Mouse (Mus musculus) layer of hippocampus, adult 18-20 months (tissue): ENCODE measurements around the gene Prlh. TPM values are rescaled to one million over a fixed set of nuclear protein-coding genes. Genes with fewer than 3 reads are reported as not detected.

Experiments
- DNase-seq, 2 experiments: peaks; one replicate each; pipeline ENCODE4 v3.0.0; 2022; ENCODE audit warnings: low spot score in 2 of 2
- total RNA-seq, 2 experiments: library from RNA; stranded (reverse); gene quantifications; 2 replicates each; pipeline ENCODE4 v1.2.3; 2021

Gene Prlh
- total RNA-seq, 2 experiments from 2014 or later = not detected

DNA sequence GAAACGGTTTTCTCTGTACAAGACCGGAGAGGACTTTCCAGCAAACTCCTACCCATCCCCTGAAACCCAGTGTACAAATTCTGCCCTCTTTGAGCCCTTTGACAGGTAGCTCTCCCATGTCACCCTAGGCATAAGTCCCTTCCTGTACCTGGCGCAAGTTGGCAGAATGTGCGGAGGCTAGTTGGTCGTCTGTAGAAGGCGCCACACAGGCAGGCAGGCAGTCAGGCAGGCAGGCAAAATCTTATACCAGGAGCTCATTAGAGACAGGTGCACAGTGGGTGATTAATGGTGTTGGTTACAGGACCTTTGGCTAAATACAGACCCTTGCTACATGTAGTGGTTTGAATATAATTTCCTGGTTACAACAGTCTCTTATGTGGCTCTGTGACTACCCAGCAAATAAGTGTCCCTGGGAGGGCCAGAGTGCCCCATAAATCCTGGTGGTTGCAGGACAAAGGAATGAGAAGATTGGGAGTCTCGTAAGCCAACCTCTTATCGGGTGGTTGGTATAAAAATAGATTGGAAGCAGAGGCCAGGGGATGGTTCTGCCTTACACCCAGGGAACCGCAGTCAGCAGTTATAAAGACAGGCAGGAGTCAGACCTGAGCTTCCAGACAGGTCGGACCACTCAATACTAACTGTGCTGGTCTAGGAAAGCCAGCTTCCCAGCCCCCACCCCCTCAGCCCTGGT is 47.1 kb downstream of the Prlh start:
- no peak for DNase-seq

DNA sequence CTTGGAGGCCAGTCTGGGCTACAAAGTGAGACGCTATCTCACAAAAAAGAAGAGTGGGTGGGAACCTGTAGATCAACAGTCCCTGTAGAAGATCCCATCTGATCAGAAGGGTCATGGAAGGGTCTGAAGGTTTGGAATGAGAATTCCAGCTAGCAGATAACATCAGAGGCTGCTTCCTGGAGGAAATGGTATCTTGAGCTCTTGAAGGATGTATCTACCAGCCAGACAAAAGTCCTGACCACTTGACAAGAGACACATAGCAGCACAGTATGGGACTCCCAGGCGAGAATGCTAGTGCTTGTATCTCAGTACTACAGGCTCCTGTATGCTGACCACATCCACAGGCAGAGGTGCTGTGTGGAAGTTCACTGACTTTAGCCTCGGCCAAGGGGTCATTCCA is 48.2 kb downstream of the Prlh start:
- no peak for DNase-seq

DNA sequence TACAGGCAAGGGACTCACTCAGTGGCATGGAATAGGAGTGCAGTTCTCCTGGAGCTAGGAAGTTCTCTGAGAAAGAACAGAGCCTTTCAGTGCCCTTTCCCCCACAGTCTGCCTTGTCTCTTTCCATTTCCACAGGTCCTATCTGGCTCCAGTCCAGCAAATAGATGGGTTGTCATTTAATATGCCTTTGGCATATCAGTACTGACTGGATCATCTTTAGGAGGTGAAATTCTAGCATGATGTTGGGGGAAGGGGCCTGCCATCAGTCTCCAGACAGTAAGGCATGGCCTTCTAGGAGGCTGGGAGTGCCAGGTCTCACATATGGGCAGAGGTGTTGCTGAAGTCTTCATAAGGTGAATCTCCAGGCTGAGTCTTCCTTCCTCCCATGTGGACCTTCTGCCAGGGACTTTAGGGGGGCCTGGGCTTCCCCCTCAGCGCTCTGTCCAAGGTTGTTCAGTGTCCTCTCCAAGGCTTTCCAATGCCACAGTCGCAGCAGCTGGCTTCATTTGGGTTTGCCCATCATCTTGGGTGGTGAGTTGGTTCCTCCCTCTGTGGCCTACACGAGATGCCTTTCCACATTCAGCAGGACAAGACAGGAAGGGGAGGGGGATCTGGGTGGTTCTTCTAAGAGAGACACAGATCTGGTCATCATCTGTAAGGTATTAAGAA is 49.1 kb downstream of the Prlh start:
- no peak for DNase-seq

DNA sequence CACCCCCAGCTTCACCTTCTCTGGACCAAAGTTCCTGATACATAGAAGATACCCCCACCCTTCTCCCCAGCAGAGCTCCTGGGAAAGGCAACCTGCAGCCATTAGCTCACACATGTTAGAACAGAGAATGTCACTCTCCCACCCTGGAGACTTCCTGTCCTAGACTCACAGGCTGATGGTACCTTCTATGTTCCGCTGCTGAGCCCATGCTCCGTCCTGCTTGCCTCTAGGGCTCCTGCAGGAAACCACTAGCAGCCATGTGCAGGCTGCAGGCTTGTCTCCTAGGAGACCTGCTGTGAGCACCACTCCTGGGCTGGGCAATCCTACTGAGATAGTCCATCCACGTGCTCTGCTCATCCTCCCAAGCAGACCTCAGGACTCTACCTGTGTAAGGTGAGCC is 49.7 kb downstream of the Prlh start:
- DNase-seq = no peak

Other genes with a start within 250 kb of the Prlh start
- gene Col6a3, start 109.1 kb upstream of the Prlh start, total RNA-seq = 1 to 10 TPM; 3.4 to 4.3 TPM
- gene Mlph, start 38.0 kb upstream of the Prlh start, total RNA-seq = 1 to 10 TPM; 2.7 to 2.8 TPM
- gene Rab17, start 16.6 kb downstream of the Prlh start, total RNA-seq = not detected
- 10 to 100 TPM; 68.3 to 69.9 TPM for gene Lrrfip1, start 45.6 kb downstream of the Prlh start, total RNA-seq
- gene Rbm44, start 192.0 kb downstream of the Prlh start, total RNA-seq = under 1 TPM in 1 of 2 experiments, not detected in 1; 0.10 TPM
- 10 to 100 TPM; 58.6 to 64.0 TPM for gene Ramp1, start 226.7 kb downstream of the Prlh start, total RNA-seq